Mouse (Mus musculus) effector memory CD4-positive, alpha-beta T cell, adult 5 months (primary cell): Measurements from ENCODE around the gene Il15. TPM values are rescaled to one million over a fixed set of nuclear protein-coding genes. Genes with fewer than 3 reads are reported as not detected.

Experiments used
- polyA plus RNA-seq: library from polyadenylated mRNA; unstranded; fragments of 100-300 nt; shearing (Covaris generic); gene quantifications from one replicate; pipeline ENCODE4 v1.2.1, GENCODE M21; 2017

Gene Il15
- 2.7 TPM for polyA plus RNA-seq

GRCm38 (mm10) chr8:82402686-82403330, at the start of gene Il15:
TSS of gene Il15 (minus strand) at chr8:82403222.

